Mouse (Mus musculus): Measurements from ENCODE around the gene Slc15a5.
"Not testable (repeated sequence)": the region's sequence is repeated elsewhere in the genome, so short reads cannot be mapped to it uniquely, and the experiment has no call there.

The Slc15a5 gene

GRCm38 (mm10) chr6:138079816-138080215 lies at the start of gene Slc15a5:
Gene Slc15a5, minus strand, starts transcription at chr6:138079916.
- DNase-seq (ENCODE audit: low spot score in 2 of 2): no peak

- DNase-seq (ENCODE audit: low spot score in 2 of 2): no peak
These were observed 48.9 kb upstream of the Slc15a5 start for GRCm38 (mm10) chr6:138128392-138129335.

GRCm38 (mm10) chr6:138117496-138117895 lies 37.8 kb upstream of the Slc15a5 start:
- DNase-seq (ENCODE audit: low spot score in 2 of 2): no peak

GRCm38 (mm10) chr6:138104559-138104958 lies 24.8 kb upstream of the Slc15a5 start:
- no peak for DNase-seq (ENCODE audit: low spot score in 2 of 2)

GRCm38 (mm10) chr6:138102940-138103339 lies 23.2 kb upstream of the Slc15a5 start:
- no peak for DNase-seq (ENCODE audit: low spot score in 2 of 2)

GRCm38 (mm10) chr6:138101843-138102242 lies 22.1 kb upstream of the Slc15a5 start:
- DNase-seq (ENCODE audit: low spot score in 2 of 2): no peak

GRCm38 (mm10) chr6:138099646-138100045 lies 19.9 kb upstream of the Slc15a5 start:
- DNase-seq (ENCODE audit: low spot score in 2 of 2): no peak

- DNase-seq (ENCODE audit: low spot score in 2 of 2): no peak
These were observed 15.3 kb upstream of the Slc15a5 start for GRCm38 (mm10) chr6:138095060-138095459.

GRCm38 (mm10) chr6:138092432-138092831 lies 12.7 kb upstream of the Slc15a5 start:
- no peak for DNase-seq (ENCODE audit: low spot score in 2 of 2)

GRCm38 (mm10) chr6:138089084-138089483 lies 9.4 kb upstream of the Slc15a5 start:
- DNase-seq (ENCODE audit: low spot score in 2 of 2): no peak

GRCm38 (mm10) chr6:138086421-138086820 lies 6.7 kb upstream of the Slc15a5 start:
- DNase-seq (ENCODE audit: low spot score in 2 of 2): not testable (repeated sequence)

GRCm38 (mm10) chr6:138080778-138081549 lies 1.2 kb upstream of the Slc15a5 start:
- no peak for DNase-seq (ENCODE audit: low spot score in 2 of 2)

- no peak for DNase-seq (ENCODE audit: low spot score in 2 of 2)
These were observed 1.9 kb downstream of the Slc15a5 start for GRCm38 (mm10) chr6:138077681-138078439.

GRCm38 (mm10) chr6:138075723-138076122 lies 4.0 kb downstream of the Slc15a5 start:
- DNase-seq (ENCODE audit: low spot score in 2 of 2): no peak

GRCm38 (mm10) chr6:138073540-138073939 lies 6.2 kb downstream of the Slc15a5 start:
- DNase-seq (ENCODE audit: low spot score in 2 of 2): no peak

- DNase-seq (ENCODE audit: low spot score in 2 of 2): no peak
These were observed 6.8 kb downstream of the Slc15a5 start for GRCm38 (mm10) chr6:138072963-138073339.

GRCm38 (mm10) chr6:138072110-138072962 lies 7.4 kb downstream of the Slc15a5 start:
- no peak for DNase-seq (ENCODE audit: low spot score in 2 of 2)

GRCm38 (mm10) chr6:138071505-138072107 lies 8.1 kb downstream of the Slc15a5 start:
- no peak for DNase-seq (ENCODE audit: low spot score in 2 of 2)

GRCm38 (mm10) chr6:138070720-138071504 lies 8.8 kb downstream of the Slc15a5 start:
- peak in 1 of 2 experiments; percentile 4 for DNase-seq (ENCODE audit: low spot score in 2 of 2)

- peak in 1 of 2 experiments; percentile 4 for DNase-seq (ENCODE audit: low spot score in 2 of 2)
These were observed 9.8 kb downstream of the Slc15a5 start for GRCm38 (mm10) chr6:138069921-138070320.

Measured in right cerebral cortex, postnatal 36 days (tissue).